Mouse (Mus musculus) stomach, embryonic 14.5 days (tissue): Measurements from ENCODE around the gene Ell2. TPM values are rescaled to one million over a fixed set of nuclear protein-coding genes. Genes with fewer than 3 reads are reported as not detected.
A peak's percentile ranks its signal among the peaks of the same experiment; 100 is the strongest.

ENCODE experiments used
- ATAC-seq: fragments of 200-750 bp; cut with Nextera tagmentation; 2 replicates; pipeline ENCODE4 v1.8.0; 2017; ENCODE audit warnings: low read depth, moderate TSS enrichment; ENCODE audit not compliant: insufficient number of reproducible peaks, insufficient read depth, low FRiP score
- H3K27ac ChIP-seq: fragments of 300-500 bp; sonication (generic); 2 replicates; pipeline ENCODE4 v1.5.1; 2014; ENCODE audit warnings: mild to moderate bottlenecking, low read length, moderate library complexity, mixed read lengths
- H3K27me3 ChIP-seq: fragments of 300-500 bp; sonication (generic); 2 replicates; pipeline ENCODE4 v1.6.1; 2014; ENCODE audit warnings: low read length, control low read depth, mixed read lengths; ENCODE audit not compliant: control insufficient read depth, insufficient read depth
- H3K36me3 ChIP-seq: fragments of 300-500 bp; sonication (generic); 2 replicates; pipeline ENCODE4 v1.6.1; 2014; ENCODE audit warnings: mild to moderate bottlenecking, control low read depth, low read length, moderate library complexity, mixed read lengths; ENCODE audit not compliant: control insufficient read depth, insufficient read depth
- H3K4me1 ChIP-seq: fragments of 300-500 bp; sonication (generic); 2 replicates; pipeline ENCODE4 v1.6.1; 2014; ENCODE audit warnings: low read length, control low read depth, mixed read lengths; ENCODE audit not compliant: control insufficient read depth, insufficient read depth
- H3K4me2 ChIP-seq: fragments of 300-500 bp; sonication (generic); replicated peaks from 2 replicates; pipeline ENCODE4 v1.6.1; 2014; ENCODE audit warnings: low read depth, low read length, control low read depth
- H3K4me3 ChIP-seq: fragments of 300-500 bp; sonication (generic); 2 replicates; pipeline ENCODE4 v1.5.1; 2014; ENCODE audit warnings: low read depth, low read length, control low read depth
- H3K9ac ChIP-seq: fragments of 300-500 bp; sonication (generic); replicated peaks from 2 replicates; pipeline ENCODE4 v1.6.1; 2014; ENCODE audit warnings: low read depth, mild to moderate bottlenecking, control low read depth, low read length, moderate library complexity, mixed read lengths
- H3K9me3 ChIP-seq: fragments of 300-500 bp; sonication (generic); 2 replicates; pipeline ENCODE4 v1.6.1; 2016; ENCODE audit warnings: low read depth, low read length, control low read depth; ENCODE audit not compliant: control insufficient read depth
- WGBS: fragments of 180-500 bp; shearing (Covaris S2); extraction: QIAGEN DNeasy Blood & Tissue Kit; methylation state at CpG from one replicate; pipeline ENCODE4 v1.1.7; 2014; 5-methylcytosine and 5-hydroxymethylcytosine counted together
- polyA plus RNA-seq: library from polyadenylated mRNA; unstranded; fragments of >200 nt; fragmentation: Nextera tagmentation; extraction: Ambion mirVana; gene quantifications from 2 replicates; pipeline ENCODE4 v1.2.1, GENCODE M21; 2014

Gene Ell2
- 11.2 and 11.3 TPM in 2 replicates for polyA plus RNA-seq

GRCm38 (mm10) chr13:75706457-75706856 lies at the start of gene Ell2:
Gene Ell2, plus strand, starts transcription at chr13:75706757.
- Histone ChIP-seq H3K4me2 (peak within 1 kb of the TSS; percentile 62), H3K9ac (peak within 1 kb of the TSS; percentile 65), H3K9me3 (no peaks in the 10 kb centered on the region), H3K36me3 (no peaks in the 10 kb centered on the region), H3K27ac (peak within 1 kb of the TSS; percentile 44), H3K4me3 (peak within 1 kb of the TSS; percentile 67), H3K27me3 (no peaks in the 10 kb centered on the region), H3K4me1 (0 out of 2 replicates have a peak, but pooled peaks cover 6% of the 10 kb centered on the region)
- WGBS = 93% methylated on average over 1 of the region's 1 CpGs
- no peak for ATAC-seq

DNA sequence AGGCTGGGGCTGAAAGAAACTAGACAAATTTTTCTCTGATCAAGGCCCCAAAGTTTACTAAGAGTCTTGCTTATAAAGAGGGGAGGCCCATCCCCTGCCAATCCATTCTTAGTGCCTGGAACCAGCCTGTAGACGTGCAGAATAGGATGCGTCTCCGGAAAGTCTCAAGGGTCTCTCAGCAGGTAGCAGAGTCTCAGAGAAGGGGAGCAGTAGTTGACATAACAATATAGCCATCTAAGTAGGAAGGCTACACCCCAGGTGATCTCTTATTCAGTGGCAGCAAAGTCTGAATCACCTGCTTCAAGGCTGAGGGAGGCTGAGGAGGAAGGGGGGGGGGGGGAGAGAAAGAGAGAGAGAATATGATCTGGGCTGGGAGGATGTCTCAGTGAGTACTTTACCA lies 21.1 kb upstream of the Ell2 start:
- ATAC-seq = no peak
- 59% methylated on average over 3 of the region's 3 CpGs for WGBS
- no peaks in the 10 kb centered on the region for H3K27me3 ChIP-seq
- no peak overlapping the region for H3K27ac ChIP-seq
- no peak overlapping the region for H3K4me2 ChIP-seq
- no peaks in the 10 kb centered on the region for H3K9me3 ChIP-seq
- no peak overlapping the region for H3K9ac ChIP-seq
- H3K4me1 ChIP-seq = no peaks in the 10 kb centered on the region
- no peaks in the 10 kb centered on the region for H3K36me3 ChIP-seq
- H3K4me3 ChIP-seq = no peak overlapping the region

DNA sequence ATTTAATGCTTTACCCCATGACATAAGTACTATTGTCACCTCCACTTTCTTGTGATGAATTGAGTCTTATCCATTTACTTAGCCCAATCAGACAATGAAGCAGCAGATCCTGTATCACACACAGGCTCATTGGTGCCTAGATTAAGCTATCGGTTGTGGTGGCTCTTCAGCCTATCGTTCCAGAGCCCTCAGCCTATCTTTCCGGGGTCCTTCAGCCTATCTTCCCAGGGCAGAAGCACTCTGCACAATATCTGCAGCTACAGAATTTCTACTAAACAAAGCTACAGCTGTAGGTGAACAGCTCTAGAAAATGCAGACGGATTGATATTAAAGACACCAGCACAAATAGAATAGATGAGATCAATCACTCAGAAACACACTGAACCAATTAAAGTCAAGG lies 19.6 kb upstream of the Ell2 start:
- no peaks in the 10 kb centered on the region for H3K4me1 ChIP-seq
- H3K4me3 ChIP-seq = no peak overlapping the region
- no peaks in the 10 kb centered on the region for H3K27me3 ChIP-seq
- H3K36me3 ChIP-seq = no peaks in the 10 kb centered on the region
- ATAC-seq = no peak
- 82% methylated on average over 4 of the region's 4 CpGs for WGBS
- no peak overlapping the region for H3K27ac ChIP-seq
- no peaks in the 10 kb centered on the region for H3K9me3 ChIP-seq
- no peak overlapping the region for H3K4me2 ChIP-seq
- no peak overlapping the region for H3K9ac ChIP-seq

DNA sequence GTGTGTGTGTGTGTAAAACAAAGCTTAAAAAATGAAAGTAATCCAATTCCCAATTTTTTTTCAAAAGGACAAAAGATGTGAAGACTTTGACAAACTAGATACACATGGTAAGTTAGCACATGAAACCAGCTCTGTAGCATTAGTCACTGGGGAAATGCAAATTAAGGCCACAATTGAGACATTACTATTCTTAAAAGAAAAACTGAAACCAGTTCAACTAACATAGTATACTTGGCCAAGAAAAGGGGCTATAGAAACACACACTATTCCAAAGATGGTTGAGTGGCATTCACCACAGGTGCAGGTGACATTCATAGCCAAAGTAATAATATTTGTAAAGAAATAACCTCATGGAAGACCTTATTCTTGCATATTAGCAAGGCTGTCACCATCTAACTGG lies 14.9 kb upstream of the Ell2 start:
- H3K27ac ChIP-seq = no peak overlapping the region
- ATAC-seq = no peak
- H3K27me3 ChIP-seq = no peaks in the 10 kb centered on the region
- H3K9ac ChIP-seq = no peak overlapping the region
- H3K36me3 ChIP-seq = no peaks in the 10 kb centered on the region
- no peaks in the 10 kb centered on the region for H3K9me3 ChIP-seq
- H3K4me3 ChIP-seq = no peak overlapping the region
- no peak overlapping the region for H3K4me2 ChIP-seq
- H3K4me1 ChIP-seq = no peaks in the 10 kb centered on the region

DNA sequence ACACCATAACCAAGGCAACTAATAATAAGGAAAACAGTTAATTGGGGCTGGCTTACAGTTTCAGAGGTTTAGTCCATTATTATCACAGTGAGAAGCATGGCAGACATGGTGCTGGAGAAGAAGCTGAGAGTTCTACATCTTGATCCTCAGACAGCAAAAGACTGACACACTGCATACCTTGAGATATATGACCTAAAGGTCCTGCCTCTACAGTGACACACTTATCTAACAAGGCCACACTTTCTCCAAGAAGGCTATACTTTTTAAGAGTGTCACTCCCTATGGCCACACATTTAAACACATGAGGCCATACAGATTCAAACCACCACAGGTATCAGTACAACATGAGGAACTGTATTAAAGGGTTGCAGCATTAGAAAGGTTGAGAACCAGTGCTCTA lies 13.5 kb upstream of the Ell2 start:
- Histone ChIP-seq H3K9ac (no peak overlapping the region), H3K27me3 (no peaks in the 10 kb centered on the region), H3K36me3 (no peaks in the 10 kb centered on the region), H3K9me3 (no peaks in the 10 kb centered on the region), H3K4me2 (no peak overlapping the region), H3K4me3 (no peak overlapping the region), H3K4me1 (no peaks in the 10 kb centered on the region), H3K27ac (no peak overlapping the region)
- no peak for ATAC-seq

- ATAC-seq = no peak
- H3K36me3 ChIP-seq = no peaks in the 10 kb centered on the region
- no peak overlapping the region for H3K4me3 ChIP-seq
- H3K9ac ChIP-seq = no peak overlapping the region
- H3K4me2 ChIP-seq = no peak overlapping the region
- 58% methylated on average over 5 of the region's 5 CpGs for WGBS
- no peak overlapping the region for H3K27ac ChIP-seq
- H3K9me3 ChIP-seq = no peaks in the 10 kb centered on the region
- no peaks in the 10 kb centered on the region for H3K27me3 ChIP-seq
- no peaks in the 10 kb centered on the region for H3K4me1 ChIP-seq
These were observed 3.7 kb upstream of the Ell2 start for GRCm38 (mm10) chr13:75702814-75703213.

DNA sequence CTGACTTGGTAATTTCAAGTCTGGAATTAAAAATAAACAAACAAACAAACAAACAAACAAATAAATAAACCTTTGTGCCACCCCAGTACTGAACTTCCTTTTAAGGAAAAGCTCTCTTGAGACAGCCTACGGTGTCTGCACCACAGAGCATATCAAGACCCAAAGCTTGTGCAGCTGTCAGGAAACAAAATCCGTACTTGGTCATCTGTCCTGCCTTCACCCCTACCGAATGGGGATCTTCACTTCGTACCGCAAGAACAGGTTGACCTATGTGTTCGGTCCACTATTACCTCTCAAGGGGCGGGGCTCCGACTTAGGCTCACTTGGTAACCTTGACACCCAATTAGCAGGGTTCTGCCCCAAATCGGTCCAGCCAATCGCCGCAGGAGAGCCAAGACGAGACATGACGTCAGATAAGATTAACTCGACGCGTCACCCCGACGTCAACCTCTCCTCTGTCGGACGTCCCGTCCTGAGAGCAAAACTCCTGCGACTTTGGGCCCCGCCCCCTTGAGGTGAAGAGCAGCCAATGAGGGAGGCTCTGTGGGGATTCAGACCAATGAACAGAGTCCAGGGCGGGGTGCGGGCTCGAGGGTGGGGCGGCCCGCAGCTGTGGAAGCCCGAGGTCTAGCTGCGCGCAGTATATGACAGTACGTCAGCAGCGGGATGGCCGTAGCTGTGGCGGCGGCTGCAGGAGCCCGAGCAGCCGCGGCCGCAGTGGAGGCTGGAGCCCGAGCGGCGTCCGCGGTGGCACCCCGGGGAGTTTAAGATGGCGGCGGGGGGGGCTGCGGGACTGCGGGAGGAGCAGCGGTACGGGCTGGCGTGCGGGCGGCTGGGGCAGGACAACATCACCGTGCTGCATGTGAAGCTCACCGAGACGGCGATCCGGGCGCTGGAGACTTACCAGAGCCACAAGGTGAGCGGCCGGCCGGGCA lies 592 bp downstream of the Ell2 start:
- Histone ChIP-seq H3K27ac (peak overlapping the region; percentile 44), H3K9me3 (no peaks in the 10 kb centered on the region), H3K4me2 (peak overlapping the region; percentile 62), H3K27me3 (no peaks in the 10 kb centered on the region), H3K4me1 (0 out of 2 replicates have a peak, but pooled peaks cover 6% of the 10 kb centered on the region), H3K4me3 (peak overlapping the region; percentile 67), H3K9ac (peak overlapping the region; percentile 65), H3K36me3 (no peaks in the 10 kb centered on the region)
- peak; percentile 100 for ATAC-seq
- WGBS = 7% methylated on average over 58 of the region's 64 CpGs

GRCm38 (mm10) chr13:75707821-75708636 lies 1.5 kb downstream of the Ell2 start:
- no peaks in the 10 kb centered on the region for H3K9me3 ChIP-seq
- H3K9ac ChIP-seq = peak overlapping the region; percentile 65
- peak overlapping the region; percentile 67 for H3K4me3 ChIP-seq
- no peaks in the 10 kb centered on the region for H3K36me3 ChIP-seq
- H3K4me2 ChIP-seq = peak overlapping the region; percentile 62
- 0 out of 2 replicates have a peak, but pooled peaks cover 6% of the 10 kb centered on the region for H3K4me1 ChIP-seq
- H3K27me3 ChIP-seq = no peaks in the 10 kb centered on the region
- peak overlapping the region; percentile 44 for H3K27ac ChIP-seq
- peak; percentile 35 for ATAC-seq
- 1% methylated on average over 79 of the region's 83 CpGs for WGBS
